Mouse (Mus musculus) olfactory bulb, adult 2 months (tissue): ENCODE results near the gene Dand5.

Source experiments
- CTCF ChIP-seq: fragments of 200-500 bp; IDR thresholded peaks from 2 replicates; pipeline ENCODE4 v1.5.1; 2012; ENCODE audit warnings: low read depth, mild to moderate bottlenecking, low read length, moderate library complexity; ENCODE audit not compliant: insufficient read depth
- POLR2A ChIP-seq: fragments of 200-500 bp; IDR thresholded peaks from 2 replicates; pipeline ENCODE4 v1.6.1; 2012; ENCODE audit warnings: mild to moderate bottlenecking, low read depth, low read length, moderate library complexity; ENCODE audit not compliant: insufficient read depth

GRCm38 (mm10) chr8:84788896-84789295 lies 33.7 kb downstream of the Dand5 start:
- no peak for TF ChIP-seq POLR2A
- no peak for TF ChIP-seq CTCF
